Mouse (Mus musculus): ENCODE measurements around the gene Kpnb1. TPM values are rescaled to one million over a fixed set of nuclear protein-coding genes. Genes with fewer than 3 reads are reported as not detected.

The Kpnb1 gene
- 34.0 and 35.8 TPM in 2 replicates for polyA plus RNA-seq (2015; fragmentation: Nextera tagmentation; extraction: Ambion mirVana)

- Histone ChIP-seq H3K27me3 (ENCODE audit: insufficient read depth, low read length) (no peaks in the 10 kb centered on the region), H3K27ac (peak within 1 kb of the TSS; percentile 96), H3K4me3 (replicated peaks; ENCODE audit: low read depth, low read length) (peak within 1 kb of the TSS; percentile 92), H3K9me3 (replicated peaks; ENCODE audit: low read length) (no peaks in the 10 kb centered on the region), H3K36me3 (ENCODE audit: insufficient read depth, low read length) (peaks cover 25% of the 10 kb centered on the region), H3K4me2 (ENCODE audit: low read length) (peak within 1 kb of the TSS; percentile 69), H3K9ac (ENCODE audit: low read depth, low read length) (peak within 1 kb of the TSS; percentile 86), H3K4me1 (replicated peaks; ENCODE audit: insufficient read depth, low read length) (0 out of 2 replicates have a peak, but pooled peaks cover 2% of the 10 kb centered on the region)
- under 1% methylated on average over 89 of the region's 101 CpGs for WGBS
- DNase-seq (ENCODE audit: low spot score) (peak; percentile 99), ATAC-seq (replicated peaks; ENCODE audit: low FRiP score, low read depth) (peak; percentile 97)
- TF ChIP-seq CTCF (IDR thresholded peaks at IDR 0.05; ENCODE audit: low read depth): no peak
Measured at GRCm38 (mm10) chr11:97187764-97188642, at the start of gene Kpnb1. Gene Kpnb1, minus strand, starts transcription at chr11:97187881.

GRCm38 (mm10) chr11:97232436-97232835 lies 44.8 kb upstream of the Kpnb1 start:
- TF ChIP-seq CTCF (IDR thresholded peaks at IDR 0.05; ENCODE audit: low read depth): no peak
- WGBS: 90% methylated on average over 5 of the region's 5 CpGs

GRCm38 (mm10) chr11:97229396-97229795 lies 41.7 kb upstream of the Kpnb1 start:
- no peak overlapping the region for H3K27ac ChIP-seq
- H3K36me3 ChIP-seq (ENCODE audit: insufficient read depth, low read length): peaks cover 43% of the 10 kb centered on the region
- WGBS: 88% methylated on average over 2 of the region's 2 CpGs

More at GRCm38 (mm10) chr11:97232436-97232835, 44.8 kb upstream of the Kpnb1 start:
- DNase-seq (ENCODE audit: low spot score) (no peak), ATAC-seq (replicated peaks; ENCODE audit: low FRiP score, low read depth) (no peak)
- no peak overlapping the region for H3K4me3 ChIP-seq (replicated peaks; ENCODE audit: low read depth, low read length)
- no peak overlapping the region for H3K27ac ChIP-seq
- H3K4me1 ChIP-seq (replicated peaks; ENCODE audit: insufficient read depth, low read length): no peaks in the 10 kb centered on the region
- no peak overlapping the region for H3K9ac ChIP-seq (ENCODE audit: low read depth, low read length)
- peaks cover 46% of the 10 kb centered on the region for H3K36me3 ChIP-seq (ENCODE audit: insufficient read depth, low read length)
- H3K9me3 ChIP-seq (replicated peaks; ENCODE audit: low read length): no peaks in the 10 kb centered on the region
- H3K4me2 ChIP-seq (ENCODE audit: low read length): no peak overlapping the region
- H3K27me3 ChIP-seq (ENCODE audit: insufficient read depth, low read length): no peaks in the 10 kb centered on the region

GRCm38 (mm10) chr11:97228985-97229384 lies 41.3 kb upstream of the Kpnb1 start:
- ATAC-seq (replicated peaks; ENCODE audit: low FRiP score, low read depth) (no peak), DNase-seq (ENCODE audit: low spot score) (no peak)
- Histone ChIP-seq H3K27ac (no peak overlapping the region), H3K4me1 (replicated peaks; ENCODE audit: insufficient read depth, low read length) (no peaks in the 10 kb centered on the region), H3K4me3 (replicated peaks; ENCODE audit: low read depth, low read length) (no peak overlapping the region), H3K36me3 (ENCODE audit: insufficient read depth, low read length) (peaks cover 41% of the 10 kb centered on the region), H3K9me3 (replicated peaks; ENCODE audit: low read length) (no peaks in the 10 kb centered on the region), H3K9ac (ENCODE audit: low read depth, low read length) (no peak overlapping the region), H3K4me2 (ENCODE audit: low read length) (no peak overlapping the region), H3K27me3 (ENCODE audit: insufficient read depth, low read length) (no peaks in the 10 kb centered on the region)
- no peak for TF ChIP-seq CTCF (IDR thresholded peaks at IDR 0.05; ENCODE audit: low read depth)
- WGBS: 86% methylated on average over 7 of the region's 7 CpGs

More at GRCm38 (mm10) chr11:97229396-97229795, 41.7 kb upstream of the Kpnb1 start:
- H3K27me3 ChIP-seq (ENCODE audit: insufficient read depth, low read length): no peaks in the 10 kb centered on the region
- no peak overlapping the region for H3K4me3 ChIP-seq (replicated peaks; ENCODE audit: low read depth, low read length)
- DNase-seq (ENCODE audit: low spot score) (no peak), ATAC-seq (replicated peaks; ENCODE audit: low FRiP score, low read depth) (no peak)
- H3K4me2 ChIP-seq (ENCODE audit: low read length): no peak overlapping the region
- no peak overlapping the region for H3K9ac ChIP-seq (ENCODE audit: low read depth, low read length)
- no peaks in the 10 kb centered on the region for H3K9me3 ChIP-seq (replicated peaks; ENCODE audit: low read length)
- H3K4me1 ChIP-seq (replicated peaks; ENCODE audit: insufficient read depth, low read length): no peaks in the 10 kb centered on the region
- TF ChIP-seq CTCF (IDR thresholded peaks at IDR 0.05; ENCODE audit: low read depth): no peak

GRCm38 (mm10) chr11:97226131-97226530 lies 38.5 kb upstream of the Kpnb1 start:
- Histone ChIP-seq H3K4me1 (replicated peaks; ENCODE audit: insufficient read depth, low read length) (no peaks in the 10 kb centered on the region), H3K4me2 (ENCODE audit: low read length) (no peak overlapping the region), H3K9me3 (replicated peaks; ENCODE audit: low read length) (no peaks in the 10 kb centered on the region), H3K27me3 (ENCODE audit: insufficient read depth, low read length) (no peaks in the 10 kb centered on the region), H3K4me3 (replicated peaks; ENCODE audit: low read depth, low read length) (no peak overlapping the region), H3K9ac (ENCODE audit: low read depth, low read length) (no peak overlapping the region), H3K27ac (no peak overlapping the region), H3K36me3 (ENCODE audit: insufficient read depth, low read length) (peaks cover 35% of the 10 kb centered on the region)
- DNase-seq (ENCODE audit: low spot score) (no peak), ATAC-seq (replicated peaks; ENCODE audit: low FRiP score, low read depth) (no peak)
- WGBS: 97% methylated on average over 1 of the region's 1 CpGs
- TF ChIP-seq CTCF (IDR thresholded peaks at IDR 0.05; ENCODE audit: low read depth): no peak

GRCm38 (mm10) chr11:97223485-97223884 lies 35.8 kb upstream of the Kpnb1 start:
- DNase-seq (ENCODE audit: low spot score) (no peak), ATAC-seq (replicated peaks; ENCODE audit: low FRiP score, low read depth) (no peak)
- H3K4me1 ChIP-seq (replicated peaks; ENCODE audit: insufficient read depth, low read length): no peaks in the 10 kb centered on the region
- no peak overlapping the region for H3K9ac ChIP-seq (ENCODE audit: low read depth, low read length)
- no peak overlapping the region for H3K4me3 ChIP-seq (replicated peaks; ENCODE audit: low read depth, low read length)
- no peak overlapping the region for H3K27ac ChIP-seq
- no peak overlapping the region for H3K4me2 ChIP-seq (ENCODE audit: low read length)
- H3K36me3 ChIP-seq (ENCODE audit: insufficient read depth, low read length): peaks cover 39% of the 10 kb centered on the region
- no peaks in the 10 kb centered on the region for H3K27me3 ChIP-seq (ENCODE audit: insufficient read depth, low read length)
- H3K9me3 ChIP-seq (replicated peaks; ENCODE audit: low read length): no peaks in the 10 kb centered on the region
- WGBS: 82% methylated on average over 3 of the region's 3 CpGs
- no peak for TF ChIP-seq CTCF (IDR thresholded peaks at IDR 0.05; ENCODE audit: low read depth)

Measured in kidney, postnatal 0 days (tissue).